Mouse (Mus musculus) MEL (cell line): ENCODE data around the gene Notch2. TPM values are rescaled to one million over a fixed set of nuclear protein-coding genes. Genes with fewer than 3 reads are reported as not detected.

Experiments used
- DNase-seq: peaks from one replicate; pipeline ENCODE4 v3.0.0; 2011; ENCODE audit warnings: low read depth, low spot score
- H3K27ac ChIP-seq: 2 replicates; pipeline ENCODE4 v1.5.1; 2012; ENCODE audit warnings: low read depth, mild to moderate bottlenecking, control low read depth, low read length, moderate library complexity; ENCODE audit not compliant: control insufficient read depth
- H3K27me3 ChIP-seq, 2 experiments: fragments of 150-350 bp in 1 of 2; sonication (generic) in 1 of 2; 2 replicates each; pipeline ENCODE4 v1.6.1; 2012; ENCODE audit warnings: low read length in 2 of 2, mild to moderate bottlenecking in 2 of 2, improper control_type of control experiment in 1 of 2, moderate library complexity in 1 of 2; ENCODE audit not compliant: insufficient read depth in 2 of 2, control insufficient read depth in 1 of 2
- H3K36me3 ChIP-seq, 2 experiments: 2 replicates each; pipeline ENCODE4 v1.6.1; 2012 to 2014; ENCODE audit warnings: low read length in 2 of 2, improper control_type of control experiment in 1 of 2, inconsistent platforms in 1 of 2, mild to moderate bottlenecking in 1 of 2; ENCODE audit not compliant: insufficient read depth in 2 of 2, control insufficient read depth in 1 of 2
- H3K4me1 ChIP-seq, 2 experiments: fragments of 150-350 bp in 1 of 2; sonication (generic) in 1 of 2; 2 replicates each; pipeline ENCODE4 v1.6.1; 2012; ENCODE audit warnings: low read length in 2 of 2, improper control_type of control experiment in 1 of 2, mild to moderate bottlenecking in 1 of 2; ENCODE audit not compliant: insufficient read depth in 2 of 2, control insufficient read depth in 1 of 2
- H3K4me3 ChIP-seq, 2 experiments: fragments of 150-350 bp in 1 of 2; sonication (generic) in 1 of 2; 2 replicates each; pipeline ENCODE4 v1.5.1; 2012; ENCODE audit warnings: low read depth in 2 of 2, low read length in 2 of 2, mild to moderate bottlenecking in 2 of 2, moderate library complexity in 2 of 2, control low read depth in 1 of 2, improper control_type of control experiment in 1 of 2; ENCODE audit not compliant: control insufficient read depth in 1 of 2, insufficient read depth in 1 of 2
- H3K79me2 ChIP-seq: 2 replicates; pipeline ENCODE4 v1.6.1; 2012; ENCODE audit warnings: mild to moderate bottlenecking, low read length, moderate library complexity; ENCODE audit not compliant: control insufficient read depth, poor library complexity, insufficient read depth
- H3K9ac ChIP-seq: 2 replicates; pipeline ENCODE4 v1.6.1; 2012; ENCODE audit warnings: low read depth, mild to moderate bottlenecking, control low read depth, low read length, moderate library complexity; ENCODE audit not compliant: control insufficient read depth, poor library complexity, severe bottlenecking
- H3K9me3 ChIP-seq: fragments of 150-350 bp; sonication (generic); replicated peaks from 2 replicates; pipeline ENCODE4 v1.6.1; 2012; ENCODE audit warnings: mild to moderate bottlenecking, low read length, improper control_type of control experiment, moderate library complexity; ENCODE audit not compliant: insufficient read depth
- BHLHE40 ChIP-seq: IDR thresholded peaks from 2 replicates; pipeline ENCODE4 v1.6.1; 2012; ENCODE audit warnings: low read depth, mild to moderate bottlenecking, inconsistent platforms, low read length, improper control_type of control experiment, borderline replicate concordance
- CHD2 ChIP-seq: IDR thresholded peaks from 2 replicates; pipeline ENCODE4 v1.6.1; 2011; ENCODE audit warnings: low read length, improper control_type of control experiment
- EP300 ChIP-seq, 2 experiments: IDR thresholded peaks; 2 replicates each; pipeline ENCODE4 v1.6.1; 2011; ENCODE audit warnings: improper control_type of control experiment in 2 of 2, low read length in 2 of 2, low read depth in 1 of 2, mild to moderate bottlenecking in 1 of 2
- GABPA ChIP-seq: IDR thresholded peaks from 2 replicates; pipeline ENCODE4 v1.6.1; 2012; ENCODE audit warnings: low read depth, mild to moderate bottlenecking, inconsistent platforms, low read length, improper control_type of control experiment, moderate library complexity
- GATA1 ChIP-seq: IDR thresholded peaks from 2 replicates; pipeline ENCODE4 v1.6.1; 2011; ENCODE audit warnings: low read depth, low read length, improper control_type of control experiment
- JUND ChIP-seq: IDR thresholded peaks from 2 replicates; pipeline ENCODE4 v1.6.1; 2011; ENCODE audit warnings: low read depth, mild to moderate bottlenecking, improper control_type of control experiment, low read length
- MAZ ChIP-seq: IDR thresholded peaks from 2 replicates; pipeline ENCODE4 v1.6.1; 2012; ENCODE audit warnings: low read depth, mild to moderate bottlenecking, inconsistent platforms, low read length, improper control_type of control experiment
- MXI1 ChIP-seq: IDR thresholded peaks from 2 replicates; pipeline ENCODE4 v1.6.1; 2011; ENCODE audit warnings: mild to moderate bottlenecking, low read depth, low read length, improper control_type of control experiment
- MYB ChIP-seq: IDR thresholded peaks from 2 replicates; pipeline ENCODE4 v1.6.1; 2011; ENCODE audit warnings: mild to moderate bottlenecking, low read depth, low read length, improper control_type of control experiment
- MYC ChIP-seq: IDR thresholded peaks from 2 replicates; pipeline ENCODE4 v1.6.1; 2011; ENCODE audit warnings: low read depth, mild to moderate bottlenecking, low read length, improper control_type of control experiment, moderate library complexity
- NELFE ChIP-seq: IDR thresholded peaks from 2 replicates; pipeline ENCODE4 v1.6.1; 2011; ENCODE audit warnings: low read depth, low read length, improper control_type of control experiment
- POLR2AphosphoS2 ChIP-seq: IDR thresholded peaks from 2 replicates; pipeline ENCODE4 v1.6.1; 2011; ENCODE audit warnings: low read length, improper control_type of control experiment
- POLR2AphosphoS5 ChIP-seq: IDR thresholded peaks from 2 replicates; pipeline ENCODE4 v1.6.1; 2012; ENCODE audit warnings: low read depth, borderline replicate concordance, mild to moderate bottlenecking, inconsistent platforms, low read length, moderate library complexity, mixed read lengths
- RAD21 ChIP-seq: IDR thresholded peaks from 2 replicates; pipeline ENCODE4 v1.6.1; 2011; ENCODE audit warnings: mild to moderate bottlenecking, low read depth, low read length, improper control_type of control experiment
- RCOR1 ChIP-seq: IDR thresholded peaks from 2 replicates; pipeline ENCODE4 v1.6.1; 2012; ENCODE audit warnings: low read depth, mild to moderate bottlenecking, inconsistent platforms, low read length, improper control_type of control experiment
- SIN3A ChIP-seq: IDR thresholded peaks from 2 replicates; pipeline ENCODE4 v1.6.1; 2012; ENCODE audit warnings: low read length, improper control_type of control experiment, inconsistent platforms
- TBP ChIP-seq: IDR thresholded peaks from 2 replicates; pipeline ENCODE4 v1.8.0; 2011; ENCODE audit warnings: low read depth, low read length, improper control_type of control experiment
- USF1 ChIP-seq: IDR thresholded peaks from 2 replicates; pipeline ENCODE4 v1.6.1; 2014; ENCODE audit warnings: low read depth, mild to moderate bottlenecking, inconsistent platforms, low read length, improper control_type of control experiment, moderate library complexity
- ZKSCAN1 ChIP-seq: IDR thresholded peaks from 2 replicates; pipeline ENCODE4 v1.6.1; 2012; ENCODE audit warnings: low read depth, mild to moderate bottlenecking, inconsistent platforms, low read length, improper control_type of control experiment, moderate library complexity
- ZNF384 ChIP-seq: IDR thresholded peaks from 2 replicates; pipeline ENCODE4 v1.6.1; 2012; ENCODE audit warnings: low read depth, mild to moderate bottlenecking, inconsistent platforms, low read length, improper control_type of control experiment
- polyA plus RNA-seq, 2 experiments: library from polyadenylated mRNA; stranded (reverse) in 1 of 2; unstranded in 1 of 2; fragments of >175 nt in 1 of 2; fragments of >200 nt in 1 of 2; gene quantifications; 2 replicates each; pipeline versions ENCODE4 v1.2.1 to v1.2.4; 2012; ENCODE audit warnings: low replicate concordance in 2 of 2, low read depth in 1 of 2; ENCODE audit not compliant: insufficient read length in 2 of 2, insufficient read depth in 1 of 2, missing spikeins in 1 of 2
- total RNA-seq: library from RNA; depleted of rRNA; stranded (reverse); fragments of 300-350 nt; gene quantifications from 2 replicates; pipeline ENCODE4 v1.2.3, GENCODE M21; 2012

Gene Notch2
- total and polyA plus RNA-seq, 3 experiments, result 16.2 to 36.6 (median 16.6) TPM

DNA sequence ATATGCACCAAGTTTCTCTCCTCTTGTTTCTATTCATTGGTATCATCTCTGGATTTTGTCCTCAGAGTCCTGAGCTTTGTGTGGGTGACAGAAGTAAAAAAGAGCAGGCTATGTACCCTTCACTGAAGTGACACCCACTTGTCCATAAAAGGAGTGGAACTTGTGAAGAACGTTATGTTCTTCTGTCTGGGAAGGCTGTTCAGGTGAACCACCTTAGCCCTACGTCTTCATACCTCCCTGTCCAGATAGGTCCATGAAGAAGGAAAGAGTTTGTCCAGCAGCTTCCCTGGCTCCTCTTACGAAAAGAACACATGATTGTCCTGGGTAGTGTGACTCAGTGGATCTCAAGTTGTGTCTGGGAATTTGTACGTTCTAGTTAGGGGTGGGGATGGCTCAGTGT is 4.9 kb downstream of the Notch2 start:
- H3K4me1 ChIP-seq, result peaks cover 0 to 16% of the 10 kb centered on the region in 2 experiments; a peak in 3 of 4 replicates
- H3K4me3 ChIP-seq, result no peak overlapping the region
- peaks cover 69% of the 10 kb centered on the region for H3K79me2 ChIP-seq
- no peak overlapping the region for H3K27ac ChIP-seq
- TF ChIP-seq MXI1 (no peak), RCOR1 (no peak), ZKSCAN1 (no peak), MYC (no peak), POLR2AphosphoS2 (no peak), NELFE (no peak), GABPA (no peak), USF1 (no peak), CHD2 (no peak), SIN3A (no peak), BHLHE40 (no peak), EP300 (IDR thresholded peaks at IDR 0.05; ENCODE audit: low read depth in 1 of 2, low read length in 2 of 2) (no peak), MYB (no peak), ZNF384 (no peak), RAD21 (no peak), TBP (no peak), GATA1 (no peak), POLR2AphosphoS5 (no peak)
- TF ChIP-seq, all 39 proteins: peak for 0
- Histone ChIP-seq H3K36me3 (peaks cover 0 to 23% of the 10 kb centered on the region in 2 experiments; a peak in 2 of 4 replicates), H3K9ac (no peak overlapping the region), H3K9me3 (no peaks in the 10 kb centered on the region), H3K27me3 (no peaks in the 10 kb centered on the region)
- DNase-seq, result no peak

DNA sequence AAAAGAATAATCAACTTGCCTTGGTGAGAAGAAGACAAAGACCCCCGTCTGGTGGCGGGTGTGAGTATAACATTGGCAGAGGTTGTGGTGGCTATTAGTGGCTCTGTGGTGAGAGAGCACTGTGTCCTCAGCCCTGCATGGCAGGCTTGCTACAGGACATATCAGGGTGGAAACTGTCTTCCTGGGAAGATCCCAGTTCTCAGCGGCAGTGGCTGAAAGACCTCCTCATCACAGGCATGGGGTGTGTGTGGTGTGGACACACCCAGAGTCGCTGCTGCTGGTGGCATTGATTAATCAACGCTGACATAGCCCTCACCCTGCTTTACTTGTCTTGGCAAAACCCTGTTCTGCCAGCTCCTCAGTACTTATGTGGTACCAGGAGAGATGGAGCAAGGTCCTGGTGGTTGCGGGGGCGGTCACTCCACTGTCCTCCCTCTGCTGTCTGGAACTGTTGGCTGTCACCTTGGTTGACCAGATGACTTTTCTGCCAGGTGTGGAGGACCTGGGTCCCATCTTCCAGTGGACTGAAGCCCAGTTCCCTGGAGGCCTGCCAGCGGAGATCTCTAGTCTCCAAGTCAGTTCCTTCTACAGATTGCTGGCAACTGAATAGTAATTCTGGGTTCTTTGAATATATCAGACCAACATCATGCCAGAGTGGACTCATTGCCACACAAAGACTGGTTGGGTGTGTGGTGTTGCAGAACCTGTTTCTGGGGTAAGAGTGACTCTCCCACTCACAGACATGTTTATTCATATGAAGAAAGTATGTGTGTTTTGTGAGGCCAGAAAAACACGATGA is 7.3 kb downstream of the Notch2 start:
- H3K79me2 ChIP-seq, result peaks cover 57% of the 10 kb centered on the region
- peaks cover 0 to 5% of the 10 kb centered on the region in 2 experiments; a peak in 2 of 4 replicates for H3K4me1 ChIP-seq
- H3K27ac ChIP-seq, result no peak overlapping the region
- H3K4me3 ChIP-seq, result no peak overlapping the region
- no peak for DNase-seq
- peaks cover 0 to 7% of the 10 kb centered on the region in 2 experiments; a peak in 2 of 4 replicates for H3K36me3 ChIP-seq
- no peaks in the 10 kb centered on the region for H3K27me3 ChIP-seq
- no peaks in the 10 kb centered on the region for H3K9me3 ChIP-seq
- H3K9ac ChIP-seq, result no peak overlapping the region
- TF ChIP-seq GATA1, result no peak
- no peak for TF ChIP-seq POLR2AphosphoS2
- TF ChIP-seq TBP, result no peak
- no peak for TF ChIP-seq JUND
- TF ChIP-seq MAZ, result no peak
